Mouse (Mus musculus) liver, adult 2 months (tissue): ENCODE data around the gene Mboat2.

ENCODE experiments used
- CTCF ChIP-seq: fragments of 200-500 bp; IDR thresholded peaks from 2 replicates; pipeline ENCODE4 v1.5.1; 2011; ENCODE audit warnings: low read depth, low read length, control low read depth
- POLR2A ChIP-seq: fragments of 200-500 bp; IDR thresholded peaks from 2 replicates; pipeline ENCODE4 v1.6.1; 2011; ENCODE audit warnings: low read length, control low read depth; ENCODE audit not compliant: insufficient read depth; ENCODE audit errors: extremely low read depth

- TF ChIP-seq CTCF = no peak
- no peak for TF ChIP-seq POLR2A
These were observed 60.2 kb downstream of the Mboat2 start for GRCm38 (mm10) chr12:24890684-24891459.
